Mouse (Mus musculus): ENCODE data around the gene Rab42. TPM values are rescaled to one million over a fixed set of nuclear protein-coding genes. Genes with fewer than 3 reads are reported as not detected.

Gene Rab42
- total RNA-seq (2021): under 1 TPM; 0.39 to 0.76 TPM
- long read RNA-seq, experiment 1, partial matches to known transcripts: 0 of 1 reads
- long read RNA-seq, experiment 1, other reads (novel, unspliced or antisense): 0 of 1 reads
- long read RNA-seq, experiment 2, partial matches to known transcripts: 0 of 2 reads
- long read RNA-seq, experiment 2, other reads (novel, unspliced or antisense): 0 of 2 reads

DNA sequence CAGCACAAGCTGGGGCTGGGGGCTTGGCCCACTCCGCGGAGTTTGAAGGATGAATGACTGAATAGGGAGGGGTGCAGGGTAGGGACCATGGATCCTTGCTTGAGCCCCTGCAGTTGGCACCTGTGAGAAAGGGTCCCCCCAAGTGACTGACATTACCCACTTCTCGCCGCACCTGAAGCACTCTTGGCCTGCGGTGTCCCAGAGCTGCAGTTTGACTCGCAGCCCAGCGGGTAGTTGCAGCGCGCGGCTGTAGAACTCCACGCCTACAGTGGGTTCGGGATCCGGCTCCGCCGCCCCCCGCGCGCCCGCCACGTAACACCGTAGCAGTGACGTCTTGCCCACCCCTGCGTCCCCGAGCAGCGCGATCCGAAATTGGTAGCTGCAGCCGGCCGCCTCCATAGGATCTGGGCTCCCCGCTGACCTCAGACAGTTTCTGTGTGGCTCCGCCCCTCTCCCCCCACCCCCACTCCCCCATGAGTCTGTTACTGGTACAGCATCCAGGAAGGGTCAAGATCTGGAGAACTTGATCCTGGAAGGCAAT, at the start of gene Rab42:
TSS of gene Rab42 (minus strand) at position 447 of the 541 bp plus-strand sequence.
- intact Hi-C loops (cut with DNase I): no loop called here
- DNase-seq: peak; percentile 54 to 72

DNA sequence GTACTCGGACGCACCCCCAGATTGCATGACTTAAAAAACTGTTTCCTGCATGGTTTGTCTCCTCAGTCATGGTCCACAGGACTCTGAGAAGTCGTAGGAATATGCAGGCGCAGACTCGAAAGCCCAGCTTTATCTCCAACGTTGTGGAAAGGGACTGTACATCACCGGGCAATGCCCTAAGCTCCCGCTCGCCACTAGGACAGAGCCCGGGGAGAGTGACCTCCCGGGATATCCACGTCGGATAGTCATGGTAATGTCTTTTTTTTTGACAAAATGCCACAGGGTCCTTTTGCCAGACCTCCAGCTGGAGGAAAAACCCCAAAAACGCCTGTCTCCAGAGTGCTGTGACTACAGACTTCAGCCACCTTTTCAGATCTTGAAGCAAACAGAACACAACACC, 49.6 kb upstream of the Rab42 start:
- DNase-seq: peak; percentile 16 to 49
- intact Hi-C loops (cut with DNase I): loop anchor here (2.0 kb wide), 1 partner anchor 60 kb away; no protein-coding TSS in a partner anchor

DNA sequence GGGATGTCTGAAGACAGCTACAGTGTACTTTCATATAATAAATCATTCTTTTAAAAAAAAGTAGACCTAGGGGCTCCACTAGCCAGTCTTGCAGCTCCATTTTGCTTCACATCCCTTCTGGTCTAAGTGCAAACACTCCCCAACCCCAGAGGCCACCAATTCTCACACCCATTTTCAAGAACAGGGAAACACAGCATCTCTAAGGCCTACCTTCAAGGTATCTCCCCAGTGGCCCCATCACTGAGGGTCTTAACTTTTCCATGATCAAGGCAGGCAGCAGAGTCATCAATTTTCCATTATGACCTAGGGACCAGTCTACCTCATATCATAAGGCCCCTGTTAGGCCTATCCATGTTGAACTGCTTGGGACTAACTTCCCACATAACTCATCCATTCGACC, 48.2 kb upstream of the Rab42 start:
- intact Hi-C loops (cut with DNase I): no loop called here
- DNase-seq: no peak

DNA sequence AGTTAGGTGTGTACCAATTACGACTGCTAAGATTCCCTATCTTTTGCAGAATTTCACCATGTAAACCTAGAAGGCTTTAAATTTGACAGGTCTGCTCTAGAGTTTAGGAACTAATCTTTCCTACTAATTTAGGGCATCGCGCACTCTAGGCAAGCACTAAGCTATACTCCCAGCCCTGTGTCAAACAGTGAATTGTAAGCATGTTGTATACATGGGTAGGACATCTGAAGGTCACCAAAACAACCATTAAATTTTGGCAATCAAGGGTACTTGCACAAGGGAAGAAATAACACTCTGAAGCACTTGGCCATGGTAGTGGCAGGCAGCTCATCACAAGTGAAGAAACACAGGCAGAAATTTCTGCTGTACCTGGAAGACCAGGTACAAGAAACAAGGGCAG, 47.7 kb upstream of the Rab42 start:
- intact Hi-C loops (cut with DNase I): no loop called here
- no peak for DNase-seq

DNA sequence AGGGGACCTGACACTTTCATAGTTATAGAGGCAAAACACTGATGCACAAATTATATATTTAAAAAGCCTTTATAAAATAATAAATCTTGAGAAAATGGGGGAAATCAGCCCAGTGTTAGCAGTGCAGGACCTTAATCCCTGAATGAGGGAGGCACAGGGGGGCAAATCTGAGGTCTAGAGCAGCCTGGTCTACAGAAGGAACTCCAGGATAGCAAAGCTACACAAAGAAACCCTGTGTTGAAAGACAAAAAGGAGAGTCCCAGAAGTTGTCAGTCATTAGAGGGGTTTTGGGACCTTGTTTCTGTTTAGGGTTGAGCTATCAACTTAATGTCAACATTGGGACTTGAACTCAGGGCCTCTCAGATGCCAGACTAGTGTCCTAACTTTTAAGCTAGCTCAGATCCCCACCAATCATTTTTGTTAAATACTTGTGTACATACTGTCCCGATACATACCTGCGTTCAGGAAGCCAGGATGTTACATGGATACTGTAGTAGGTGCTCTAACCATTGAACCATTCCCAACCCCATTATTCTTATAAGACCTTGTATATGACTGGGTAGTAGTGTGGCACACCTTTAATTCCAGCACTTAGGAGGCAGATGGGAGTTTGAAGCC, 47.0 kb upstream of the Rab42 start:
- intact Hi-C loops (cut with DNase I): no loop called here
- no peak for DNase-seq

DNA sequence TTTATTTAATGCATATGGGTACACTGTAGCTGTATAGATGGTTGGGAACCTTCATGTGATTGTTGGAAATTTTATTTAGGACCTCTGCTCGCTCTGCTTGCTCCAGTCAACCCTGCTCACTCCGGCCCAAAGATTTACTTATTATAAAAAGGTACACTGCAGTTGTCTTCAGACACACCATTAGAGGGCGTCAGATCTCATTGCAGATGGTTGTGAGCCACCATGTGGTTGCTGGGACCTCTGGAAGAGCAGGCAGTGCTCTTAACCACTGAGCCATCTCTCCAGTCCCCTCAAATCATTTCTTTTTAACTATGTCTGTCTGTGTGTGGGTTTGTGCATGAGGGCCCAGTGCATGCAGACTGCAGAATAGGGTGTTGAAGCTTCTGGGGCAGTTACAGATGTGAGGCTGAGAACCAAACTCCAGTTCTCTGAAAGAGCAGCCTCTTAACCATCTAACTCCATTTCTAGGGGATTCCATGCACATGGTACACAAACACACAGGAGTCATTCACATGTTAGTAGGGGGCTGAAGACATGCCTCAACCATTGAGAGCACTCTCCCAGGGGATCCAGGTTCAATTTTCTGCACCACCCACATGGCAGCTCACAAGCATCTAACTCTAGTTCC, 46.4 kb upstream of the Rab42 start:
- intact Hi-C loops (cut with DNase I): loop anchor here (5.0 kb wide), 1 partner anchor 163 kb away; the partner anchor contains the start of gene Sesn2

DNA sequence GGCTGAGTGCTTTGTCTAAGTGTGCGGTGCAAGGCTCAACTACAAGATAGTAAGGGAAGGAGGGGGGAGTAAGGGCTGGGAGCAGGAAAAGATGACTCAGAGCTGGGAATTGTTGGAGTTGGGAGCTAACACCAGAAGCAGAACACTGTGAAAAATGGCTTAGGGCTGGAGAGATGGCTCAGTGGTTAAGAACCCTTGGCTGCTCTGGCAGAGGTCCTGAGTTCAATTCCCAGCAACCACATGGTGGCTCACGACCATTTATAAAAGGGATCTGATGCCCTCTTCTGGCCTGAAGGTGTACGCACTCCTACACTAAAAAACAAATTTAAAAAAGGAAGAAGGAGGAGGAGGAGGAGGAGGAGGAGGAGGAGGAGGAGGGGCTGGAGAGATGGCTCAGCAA, 43.5 kb upstream of the Rab42 start:
- no peak for DNase-seq
- intact Hi-C loops (cut with DNase I): loop anchor here (5.0 kb wide), 1 partner anchor 166 kb away; the partner anchor contains the start of gene Sesn2

More for the DNA sequence above, 46.4 kb upstream of the Rab42 start:
- no peak for DNase-seq

DNA sequence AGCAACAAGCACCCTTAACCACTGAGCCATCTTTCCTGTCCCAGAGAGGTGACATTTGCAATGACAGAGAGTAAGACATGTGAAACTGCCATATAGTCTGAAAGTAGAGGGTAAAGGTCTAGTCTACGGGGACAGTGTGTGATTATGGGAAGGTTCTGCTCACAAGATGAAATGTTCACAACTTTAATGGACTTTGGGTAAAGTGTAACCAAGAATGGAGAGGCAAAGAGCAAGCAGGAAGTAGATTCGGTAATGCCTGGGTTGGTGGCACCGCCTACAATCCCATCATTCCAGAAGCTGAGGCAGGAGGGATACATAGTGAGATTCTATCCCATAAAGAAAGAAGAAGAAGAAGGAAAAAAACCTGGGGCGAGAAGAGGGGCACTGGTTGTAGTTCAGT, 43.1 kb upstream of the Rab42 start:
- intact Hi-C loops (cut with DNase I): loop anchor here (5.0 kb wide), 1 partner anchor 166 kb away; the partner anchor contains the start of gene Sesn2

DNA sequence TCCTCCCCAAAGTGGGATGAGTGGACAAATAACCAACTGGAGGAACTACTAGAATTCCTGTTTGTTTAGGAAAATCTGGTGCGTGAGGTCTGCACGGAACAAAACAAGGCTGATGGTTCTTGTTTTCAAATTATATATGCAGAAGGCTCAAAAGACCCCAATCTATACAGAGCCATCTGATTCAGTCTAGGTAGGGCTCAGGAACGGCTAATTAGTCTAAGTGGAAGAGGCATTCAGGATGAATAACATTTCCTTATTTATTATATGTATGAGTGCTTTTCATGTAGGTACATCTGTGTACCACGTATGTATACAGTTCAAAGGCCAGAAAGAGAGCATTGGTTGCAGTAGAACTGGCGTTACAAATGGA, 42.6 kb upstream of the Rab42 start:
- intact Hi-C loops (cut with DNase I): loop anchor here (1.0 to 5.0 kb wide), 2 partner anchors 53 to 166 kb away; partner anchors contain the start of gene Sesn2
- no peak for DNase-seq

More for the DNA sequence above, 43.1 kb upstream of the Rab42 start:
- DNase-seq: no peak

DNA sequence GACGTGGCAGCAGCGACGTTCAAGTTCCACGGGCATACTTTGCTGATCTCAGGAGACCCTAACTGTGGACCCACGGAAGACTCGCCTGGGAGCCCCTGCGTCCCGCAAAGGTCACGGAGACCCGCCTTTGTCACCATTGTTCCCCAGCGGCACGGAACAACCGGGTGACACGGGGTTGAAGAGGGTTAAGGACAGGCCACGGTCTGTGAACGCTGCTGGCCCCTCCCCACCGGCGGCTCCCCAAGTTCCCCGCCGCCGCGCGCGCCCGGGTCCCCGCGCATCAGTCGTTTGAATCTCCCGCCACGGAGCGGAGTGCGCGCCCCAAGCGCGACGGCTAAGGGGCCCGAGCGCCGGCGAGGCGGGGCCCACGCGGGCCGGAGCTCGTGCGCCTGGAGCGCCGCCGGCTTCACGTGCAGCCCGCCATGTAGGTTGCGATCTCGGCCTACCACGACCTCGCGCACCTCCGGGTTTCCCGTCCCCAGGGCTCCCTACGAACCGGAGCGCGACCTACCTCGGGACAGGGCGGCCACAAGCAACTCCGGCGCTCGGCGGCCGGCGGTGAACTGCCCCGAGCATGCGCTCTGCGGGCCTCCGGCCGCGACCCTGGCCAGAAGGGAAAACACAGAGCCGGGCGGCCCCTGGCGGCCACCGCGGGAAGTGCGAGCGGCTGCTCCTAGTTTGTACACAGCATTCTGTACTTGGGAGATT, 42.1 kb upstream of the Rab42 start:
- DNase-seq: peak; percentile 98 to 99
- intact Hi-C loops (cut with DNase I): loop anchor here (1.0 to 5.0 kb wide), 2 partner anchors 52 to 167 kb away; partner anchors contain the start of gene Sesn2

DNA sequence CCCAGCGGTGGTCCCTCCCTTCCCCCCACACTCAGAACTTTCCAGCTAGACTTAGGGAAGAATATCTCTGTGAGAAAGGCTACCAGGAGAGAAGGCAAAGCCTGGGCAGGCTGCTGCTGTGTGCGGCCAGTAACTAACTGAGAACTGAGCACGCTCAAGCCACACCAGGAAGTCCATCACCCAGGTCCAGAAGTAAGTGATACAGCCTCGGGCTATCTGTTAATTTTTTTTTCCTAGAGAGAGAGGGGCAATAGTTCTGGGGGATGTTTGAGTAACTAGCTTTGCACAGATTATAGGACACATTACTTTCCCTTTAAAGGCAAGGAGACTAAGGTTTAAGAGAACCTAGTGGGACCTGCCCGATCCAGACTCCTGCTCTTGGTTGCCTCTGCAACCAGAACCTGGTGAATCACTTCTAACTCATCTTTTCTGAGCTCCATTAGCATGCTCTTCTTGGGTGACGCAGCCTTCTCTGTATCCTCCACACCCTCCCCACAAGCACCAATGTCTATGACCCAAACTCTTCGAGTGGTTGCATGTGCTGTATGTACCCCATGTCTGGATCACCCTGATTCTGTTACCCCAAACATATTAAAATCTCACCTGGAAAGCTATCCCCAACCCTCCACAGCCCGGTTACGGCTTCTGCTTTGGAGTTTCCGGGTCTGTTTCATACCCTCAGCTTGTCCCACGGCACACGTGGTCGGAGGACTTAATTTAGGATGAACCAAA, 41.4 kb upstream of the Rab42 start:
- DNase-seq: no peak
- intact Hi-C loops (cut with DNase I): loop anchor here (1.0 to 5.0 kb wide), 3 partner anchors 51 to 168 kb away; partner anchors contain the start of gene Sesn2

DNA sequence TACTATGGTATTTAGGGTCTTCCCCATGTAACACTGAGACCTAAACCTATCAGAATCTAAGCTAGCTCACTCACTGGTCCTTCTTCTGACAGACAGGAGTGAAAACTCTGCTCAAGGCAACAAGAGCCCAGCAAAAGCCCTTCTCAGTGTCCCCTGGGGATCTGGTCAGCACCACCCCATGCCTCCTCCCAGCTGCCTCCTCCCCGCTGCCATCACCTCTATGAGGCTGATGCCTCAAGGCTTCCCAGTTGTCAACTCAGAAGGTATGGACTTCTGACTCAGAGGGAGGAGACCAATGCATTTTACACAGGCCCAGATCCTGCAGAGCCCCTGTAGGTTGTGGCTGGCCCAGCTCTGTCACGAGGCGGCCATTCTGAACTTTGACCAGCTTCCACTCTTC, 38.3 kb upstream of the Rab42 start:
- intact Hi-C loops (cut with DNase I): loop anchor here (5.0 kb wide), 1 partner anchor 144 kb away; no protein-coding TSS in a partner anchor
- no peak for DNase-seq

DNA sequence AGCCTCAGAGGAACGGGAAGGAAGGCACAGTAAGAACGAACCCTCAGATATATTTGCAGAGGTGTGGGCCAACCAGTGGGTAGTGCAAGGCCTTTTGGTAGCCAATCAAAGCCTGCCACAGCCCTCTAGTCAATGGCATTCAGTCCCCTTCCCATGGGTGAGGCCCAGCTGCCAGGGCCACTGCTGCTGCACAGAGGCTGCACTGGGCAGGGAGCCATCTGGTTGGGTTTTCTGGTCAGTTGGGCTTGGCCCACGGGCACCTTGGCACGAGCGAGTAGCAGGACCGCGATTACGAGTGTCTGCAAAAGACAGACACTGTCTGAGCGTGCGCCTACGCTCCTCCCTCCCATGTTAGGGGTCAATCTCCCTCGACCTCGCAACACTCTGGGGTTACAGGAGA, 35.8 kb upstream of the Rab42 start:
- DNase-seq: peak; percentile 65 to 81
- intact Hi-C loops (cut with DNase I): loop anchor here (10.0 kb wide), 1 partner anchor 244 kb away; no protein-coding TSS in a partner anchor

DNA sequence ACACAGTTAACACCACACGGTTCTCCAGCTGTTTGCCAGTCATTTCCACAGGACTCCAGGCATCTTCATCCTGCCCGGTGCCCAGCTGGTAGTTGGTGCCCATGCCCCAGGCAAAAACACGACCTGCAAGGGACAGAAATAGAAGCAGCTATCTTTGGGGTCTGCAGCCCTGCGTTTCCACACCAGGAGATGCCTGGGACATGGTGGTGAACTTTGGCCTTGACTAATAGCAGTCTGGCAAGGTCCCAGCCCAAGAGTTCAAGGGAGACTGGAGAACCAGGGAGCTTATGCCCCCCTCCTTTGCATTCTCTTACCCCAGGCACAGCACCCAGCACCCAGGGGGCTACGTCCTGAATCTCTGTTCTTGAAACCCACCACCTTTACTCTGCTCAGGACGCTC, 29.7 kb upstream of the Rab42 start:
- no peak for DNase-seq
- intact Hi-C loops (cut with DNase I): loop anchor here (10.0 kb wide), 1 partner anchor 238 kb away; no protein-coding TSS in a partner anchor

DNA sequence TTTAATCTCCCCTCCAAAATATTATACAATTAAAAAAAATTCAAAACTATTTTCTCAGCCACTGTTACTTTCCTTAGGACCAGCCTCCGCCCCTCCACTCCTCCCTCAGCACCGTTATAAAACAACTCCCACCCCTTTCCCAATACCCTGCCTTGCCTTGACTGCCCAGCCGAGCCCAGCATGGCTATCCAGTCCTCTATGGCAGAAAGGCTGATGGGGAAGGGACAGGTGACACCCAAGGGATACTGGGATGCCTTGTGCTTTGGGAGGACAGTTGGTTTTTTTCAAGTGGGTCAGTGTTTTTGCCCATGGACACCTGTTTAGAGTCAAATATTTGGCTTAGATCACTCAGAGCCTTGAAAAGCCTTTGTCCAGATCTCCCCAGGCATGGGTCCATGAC, 28.8 kb upstream of the Rab42 start:
- DNase-seq: no peak
- intact Hi-C loops (cut with DNase I): loop anchor here (10.0 kb wide), 1 partner anchor 237 kb away; no protein-coding TSS in a partner anchor

DNA sequence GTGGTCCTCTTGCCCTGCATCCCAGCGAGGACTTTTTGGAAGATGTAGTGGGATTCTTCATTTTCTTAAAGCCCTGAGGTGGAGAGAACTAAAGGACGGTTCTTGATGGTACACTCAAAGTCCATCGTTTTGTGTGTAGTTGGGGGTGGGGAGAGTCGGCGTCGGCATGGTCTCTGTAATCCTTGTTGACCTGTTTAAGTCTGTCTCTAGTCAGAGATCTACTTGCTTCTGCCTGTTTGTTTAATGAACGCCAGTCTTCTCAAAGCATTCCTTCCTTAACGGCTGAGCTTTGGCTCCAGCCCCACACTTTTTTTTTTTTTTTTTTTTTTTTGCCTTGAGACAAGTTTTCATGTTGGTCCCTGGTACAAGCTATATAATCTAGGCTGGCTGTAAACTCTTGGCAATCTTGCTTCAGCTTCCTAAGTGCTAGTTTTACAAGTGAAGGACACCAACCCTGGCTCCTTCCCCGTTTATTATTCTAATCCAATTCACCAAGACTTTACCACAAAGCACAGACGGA, 26.7 kb upstream of the Rab42 start:
- intact Hi-C loops (cut with DNase I): loop anchor here (2.0 to 10.0 kb wide), 2 partner anchors 21 to 235 kb away; no protein-coding TSS in a partner anchor
- no peak for DNase-seq

DNA sequence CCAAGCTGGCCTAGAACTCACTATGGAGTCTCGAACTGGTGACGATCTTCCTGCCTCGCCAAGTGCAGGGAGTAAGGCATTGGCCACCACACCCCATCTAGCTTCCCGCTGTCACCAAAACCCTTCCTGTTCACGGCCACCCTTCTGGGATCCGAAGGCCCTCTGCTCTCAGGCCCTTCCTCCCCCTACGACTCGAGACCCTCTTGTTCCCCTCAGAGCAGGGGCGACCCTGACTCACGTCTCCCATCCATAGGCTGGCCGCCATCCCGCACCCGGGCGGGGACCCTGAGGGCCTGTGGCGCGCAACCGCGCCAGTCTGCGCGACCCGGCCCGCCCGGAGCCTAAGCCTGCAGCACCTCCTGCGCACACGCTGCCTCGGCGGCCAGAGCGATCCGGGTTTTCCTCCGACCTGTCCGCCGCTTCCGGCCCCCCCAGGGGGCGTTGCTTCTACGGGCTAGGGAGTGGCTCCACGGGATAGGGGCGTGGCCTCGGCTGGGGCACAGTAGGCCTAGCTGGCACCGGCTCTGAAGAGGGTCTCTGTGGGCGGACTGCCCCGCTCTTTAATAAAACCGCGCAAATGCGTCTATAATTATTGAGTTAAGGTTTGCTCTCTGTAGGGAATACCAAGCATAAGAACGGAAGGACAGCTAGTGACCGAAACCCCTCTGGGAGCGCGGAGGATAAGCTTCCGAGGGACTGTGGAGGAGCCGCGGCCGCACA, 26.1 kb upstream of the Rab42 start, which contains the start of gene Trnau1ap:
TSS of gene Trnau1ap (minus strand) at position 424 of the 720 bp plus-strand sequence.
- intact Hi-C loops (cut with DNase I): loop anchor here (2.0 kb wide), 1 partner anchor 20 kb away; no protein-coding TSS in a partner anchor
- DNase-seq: peak; percentile 91 to 92

DNA sequence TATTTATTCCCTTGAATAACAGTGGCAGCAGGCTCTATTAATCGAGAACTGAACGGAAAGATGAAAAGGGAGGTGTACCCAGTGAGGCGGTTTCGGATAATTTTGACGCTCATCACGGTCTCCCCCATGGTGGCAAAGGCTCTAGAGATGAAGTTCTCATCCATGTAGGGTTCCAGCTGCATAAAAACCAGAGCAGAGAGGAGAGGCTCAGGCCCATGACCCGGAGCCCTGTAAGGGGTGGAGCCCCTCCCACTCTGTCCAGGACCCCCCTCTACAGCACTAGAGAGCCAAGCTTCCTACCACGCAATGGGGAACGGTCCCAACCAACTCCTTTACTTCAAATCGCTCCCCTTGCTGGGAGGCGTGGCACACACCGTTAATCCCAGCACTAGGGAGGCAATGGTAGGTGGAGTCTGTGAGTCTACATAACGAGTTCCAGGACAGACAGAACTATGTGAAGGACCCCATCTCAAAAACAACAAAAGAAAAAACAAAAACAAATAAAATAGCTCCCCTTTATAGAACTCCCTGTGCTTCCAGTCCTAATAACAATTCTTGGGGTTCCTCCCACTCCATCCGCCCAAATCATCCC, 25.3 kb upstream of the Rab42 start:
- intact Hi-C loops (cut with DNase I): loop anchor here (2.0 kb wide), 1 partner anchor 20 kb away; no protein-coding TSS in a partner anchor
- DNase-seq: no peak

Data from heart, postnatal 14 days (tissue).